28 mouse cellular contexts compared by ENCODE assay signal in the genomic region with DNA sequence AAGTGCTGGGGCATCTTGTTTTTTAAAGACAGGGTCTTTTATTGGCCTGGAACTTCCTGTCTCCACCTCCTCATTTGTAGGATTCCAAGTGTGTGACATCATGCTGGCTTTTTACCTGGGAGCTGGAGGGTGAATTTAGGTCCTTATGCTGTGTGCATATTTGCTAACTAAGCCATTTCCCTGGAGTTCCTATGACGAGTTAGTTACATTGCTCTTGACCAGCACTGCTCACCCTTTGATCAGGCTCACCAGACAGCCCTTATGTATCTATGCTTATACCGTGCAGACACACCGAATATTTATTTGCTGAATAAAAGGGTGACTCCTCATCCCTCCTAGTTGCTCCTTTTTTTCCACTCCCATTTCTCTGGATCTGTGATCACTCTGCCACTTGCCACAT. TPM values are rescaled to one million over a fixed set of nuclear protein-coding genes. Genes with fewer than 3 reads are reported as not detected.
"Had no signal": no experiment of that assay in that cellular context is flagged by ENCODE, and none has a peak within 500 bp of the region (broad histone marks: within the 10 kb centered on the region; RNA-seq: fewer than 3 reads in every experiment).

No protein-coding gene starts in this region.

- H3K27ac ChIP-seq: heart, embryonic 10.5 days; hindbrain, embryonic 13.5 days; hindbrain, embryonic 15.5 days; hindbrain, postnatal 0 days; kidney, embryonic 15.5 days; kidney, postnatal 0 days; limb, embryonic 13.5 days; limb, embryonic 15.5 days had no signal

- H3K9ac ChIP-seq: heart, embryonic 12.5 days; hindbrain, embryonic 13.5 days; hindbrain, embryonic 15.5 days; kidney, embryonic 15.5 days; limb, embryonic 13.5 days; limb, embryonic 15.5 days had no signal

- ATAC-seq: hindbrain, postnatal 0 days; intestine, embryonic 16.5 days had no signal

- H3K9me3 ChIP-seq: heart, embryonic 10.5 days; heart, embryonic 12.5 days; hindbrain, embryonic 13.5 days; hindbrain, embryonic 15.5 days; kidney, embryonic 15.5 days; limb, embryonic 13.5 days; limb, embryonic 15.5 days had no signal

- H3K36me3 ChIP-seq: heart, embryonic 10.5 days; heart, embryonic 12.5 days; hindbrain, embryonic 13.5 days; hindbrain, embryonic 15.5 days; kidney, embryonic 15.5 days; limb, embryonic 13.5 days; limb, embryonic 15.5 days had no signal

- H3K27me3 ChIP-seq: heart, embryonic 12.5 days; hindbrain, embryonic 13.5 days; hindbrain, embryonic 15.5 days; kidney, embryonic 15.5 days; limb, embryonic 13.5 days; limb, embryonic 15.5 days had no signal

- H3K4me1 ChIP-seq: heart, embryonic 10.5 days; heart, embryonic 12.5 days; hindbrain, embryonic 13.5 days; hindbrain, embryonic 15.5 days; kidney, embryonic 15.5 days; limb, embryonic 13.5 days; limb, embryonic 15.5 days had no signal

- H3K4me3 ChIP-seq: heart, embryonic 10.5 days; heart, embryonic 12.5 days; hindbrain, embryonic 13.5 days; hindbrain, embryonic 15.5 days; kidney, embryonic 15.5 days; limb, embryonic 13.5 days; limb, embryonic 15.5 days had no signal

- DNase-seq: gastrocnemius, postnatal 14 days; gastrocnemius, postnatal 36 days; heart, adult 18-20 months; heart, postnatal 14 days; heart, postnatal 36 days; kidney, adult 11 months; kidney, adult 2 months; kidney, adult 9 months; kidney, postnatal 14 days; kidney, postnatal 36 days; layer of hippocampus, adult 9-11 months; layer of hippocampus, postnatal 36 days; left cerebral cortex, postnatal 4 days had no signal

- H3K4me2 ChIP-seq: heart, embryonic 12.5 days; hindbrain, embryonic 13.5 days; hindbrain, embryonic 15.5 days; kidney, embryonic 15.5 days; limb, embryonic 13.5 days; limb, embryonic 15.5 days had no signal

RNA-seq across cellular contexts. Expression of a gene that starts 14.9 kb away (rescaled TPM):
- total RNA-seq: gastrocnemius, postnatal 14 days; heart, postnatal 36 days; hematopoietic stem cell, adult 5-6 weeks; liver, adult 2 months had no signal
- polyA plus RNA-seq: heart, embryonic 10.5 days; heart, embryonic 12.5 days; heart, embryonic 14.5 days; intestine, embryonic 14.5 days; intestine, embryonic 16.5 days; kidney, embryonic 15.5 days; limb, embryonic 11.5 days; limb, embryonic 13.5 days; limb, embryonic 15.5 days; liver, adult 2 months had no signal
